Mouse (Mus musculus) liver, embryonic 11.5 days (tissue): ENCODE measurements around the gene Fcor. TPM values are rescaled to one million over a fixed set of nuclear protein-coding genes. Genes with fewer than 3 reads are reported as not detected.

ENCODE experiments used
- ATAC-seq: fragments of 200-750 bp; cut with Nextera tagmentation; replicated peaks from 2 replicates; pipeline ENCODE4 v1.8.0; 2017; ENCODE audit warnings: moderate number of reproducible peaks, mild to moderate bottlenecking, moderate TSS enrichment, moderate library complexity; ENCODE audit not compliant: low FRiP score
- DNase-seq: peaks from one replicate; pipeline ENCODE4 v3.0.0-alpha.2; 2017; ENCODE audit warnings: low spot score
- H3K27ac ChIP-seq: fragments of 300-500 bp; sonication (generic); 2 replicates; pipeline ENCODE4 v1.5.1; 2014; ENCODE audit warnings: mild to moderate bottlenecking, low read depth, low read length, control low read depth
- H3K27me3 ChIP-seq: fragments of 300-500 bp; sonication (generic); replicated peaks from 2 replicates; pipeline ENCODE4 v1.6.1; 2014; ENCODE audit warnings: low read length, mixed read lengths; ENCODE audit not compliant: control insufficient read depth, insufficient read depth
- H3K36me3 ChIP-seq: fragments of 300-500 bp; sonication (generic); 2 replicates; pipeline ENCODE4 v1.6.1; 2014; ENCODE audit warnings: mild to moderate bottlenecking, low read length, moderate library complexity, mixed read lengths; ENCODE audit not compliant: control insufficient read depth, insufficient read depth
- H3K4me1 ChIP-seq: fragments of 300-500 bp; sonication (generic); replicated peaks from 2 replicates; pipeline ENCODE4 v1.6.1; 2014; ENCODE audit warnings: low read length, mixed read lengths; ENCODE audit not compliant: control insufficient read depth, insufficient read depth
- H3K4me2 ChIP-seq: fragments of 300-500 bp; sonication (generic); 2 replicates; pipeline ENCODE4 v1.6.1; 2014; ENCODE audit warnings: mild to moderate bottlenecking, control low read depth, moderate library complexity
- H3K4me3 ChIP-seq: fragments of 300-500 bp; sonication (generic); 2 replicates; pipeline ENCODE4 v1.5.1; 2014; ENCODE audit warnings: low read depth, low read length, control low read depth
- H3K9ac ChIP-seq: fragments of 300-500 bp; sonication (generic); 2 replicates; pipeline ENCODE4 v1.6.1; 2014; ENCODE audit warnings: low read depth, low read length, control low read depth
- H3K9me3 ChIP-seq: fragments of 300-500 bp; sonication (generic); 2 replicates; pipeline ENCODE4 v1.6.1; 2016; ENCODE audit warnings: low read length, inconsistent platforms, mixed read lengths; ENCODE audit not compliant: control insufficient read depth
- WGBS: fragments of 180-500 bp; shearing (Covaris S2); extraction: QIAGEN DNeasy Blood & Tissue Kit; methylation state at CpG from one replicate; pipeline ENCODE4 v1.1.7; 2014; 5-methylcytosine and 5-hydroxymethylcytosine counted together
- polyA plus RNA-seq: library from polyadenylated mRNA; unstranded; fragments of >200 nt; fragmentation: Nextera tagmentation; extraction: Ambion mirVana; gene quantifications from 2 replicates; pipeline ENCODE4 v1.2.1, GENCODE M21; 2014

Fcor gene
- polyA plus RNA-seq, 1 experiment from 2014 or later = 11.4 TPM

DNA sequence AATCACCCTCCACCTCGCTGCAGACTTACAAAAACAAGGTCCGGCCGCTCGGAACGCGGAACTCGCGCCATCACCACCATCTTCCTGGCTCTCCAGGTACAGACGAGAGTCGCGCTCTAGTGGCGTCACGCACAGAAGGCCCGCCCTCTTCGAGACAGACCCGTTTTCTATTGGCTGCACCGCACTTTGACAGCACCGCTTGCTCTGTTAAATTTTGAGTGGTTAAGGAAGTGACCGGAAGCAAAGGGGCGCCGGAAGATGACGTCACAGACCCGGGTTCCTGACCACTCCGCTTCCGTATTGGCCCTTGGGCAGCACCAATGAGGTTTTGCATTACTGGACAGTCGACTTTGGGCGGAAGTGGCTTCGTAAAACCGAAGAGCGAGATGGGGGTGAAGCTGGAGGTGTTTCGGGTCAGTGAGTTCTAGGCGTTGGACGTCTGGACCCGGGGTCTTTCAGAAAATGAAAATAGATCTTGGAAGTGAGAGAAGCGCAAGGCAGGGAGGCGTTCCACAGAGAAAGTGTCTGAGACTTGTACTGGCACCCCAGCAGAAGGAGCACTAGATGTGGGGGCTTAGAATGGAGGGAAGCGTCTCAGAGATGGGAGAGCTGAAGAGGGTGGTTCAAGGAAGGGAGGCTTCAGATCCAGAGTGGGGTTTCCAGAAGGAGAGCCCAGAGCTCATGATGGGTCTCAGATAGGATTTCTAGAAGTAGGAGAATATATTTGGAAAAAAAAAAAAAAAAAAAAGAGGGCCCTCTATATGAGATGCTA is 50.8 kb downstream of the Fcor start, which contains the start of the genes Xab2 and Pet100:
Gene Xab2 (minus strand): TSS at position 118 of the 772 bp plus-strand sequence.
Gene Pet100 (plus strand): TSS at position 350 of the 772 bp plus-strand sequence.
- H3K36me3 ChIP-seq = peaks cover 21% of the 10 kb centered on the region
- peaks cover 13% of the 10 kb centered on the region for H3K4me1 ChIP-seq
- H3K27ac ChIP-seq = no peak within 1 kb of the TSS
- WGBS = under 1% methylated on average over 37 of the region's 37 CpGs
- H3K9me3 ChIP-seq = no peaks in the 10 kb centered on the region
- peak within 1 kb of the TSS; percentile 81 for H3K9ac ChIP-seq
- H3K27me3 ChIP-seq = no peaks in the 10 kb centered on the region
- DNase-seq (peak; percentile 99), ATAC-seq (peak; percentile 98)
- peak within 1 kb of the TSS; percentile 94 for H3K4me3 ChIP-seq
- peak within 1 kb of the TSS; percentile 94 for H3K4me2 ChIP-seq

Other genes with a start within 250 kb of the Fcor start
- 3.4 and 4.3 TPM in 2 replicates for gene Pex11g, start 204.7 kb downstream of the Fcor start, polyA plus RNA-seq
- not detected in 2 replicates for gene Tex45, start 201.5 kb downstream of the Fcor start, polyA plus RNA-seq
- 8.7 and 8.9 TPM in 2 replicates for gene Zfp358, start 179.2 kb downstream of the Fcor start, polyA plus RNA-seq
- gene Mcoln1, start 171.9 kb downstream of the Fcor start, polyA plus RNA-seq = 36.2 and 39.8 TPM in 2 replicates
- gene Pnpla6, start 157.0 kb downstream of the Fcor start, polyA plus RNA-seq = 17.8 and 22.9 TPM in 2 replicates
- gene C330021F23Rik, start 104.4 kb downstream of the Fcor start, polyA plus RNA-seq = 3.0 and 4.9 TPM in 2 replicates
- gene Camsap3, start 85.1 kb downstream of the Fcor start, polyA plus RNA-seq = 3.5 and 3.9 TPM in 2 replicates
- 60.5 and 66.8 TPM in 2 replicates for gene Xab2, start 51.0 kb downstream of the Fcor start, polyA plus RNA-seq
- 102 and 111 TPM in 2 replicates for gene Pet100, start 50.8 kb downstream of the Fcor start, polyA plus RNA-seq
- 0.40 TPM in 1 of 2 replicates, not detected in the other for gene Pcp2, start 46.8 kb downstream of the Fcor start, polyA plus RNA-seq
- gene Stxbp2, start 41.4 kb downstream of the Fcor start, polyA plus RNA-seq = 97.5 and 105 TPM in 2 replicates
- 0.29 and 0.40 TPM in 2 replicates for gene Retn, start 16.6 kb downstream of the Fcor start, polyA plus RNA-seq
- gene Mcemp1, start 6.6 kb downstream of the Fcor start, polyA plus RNA-seq = 0.52 and 1.0 TPM in 2 replicates
- 29.5 and 31.6 TPM in 2 replicates for gene Trappc5, start 3.9 kb upstream of the Fcor start, polyA plus RNA-seq
- gene Fcer2a, start 21.8 kb upstream of the Fcor start, polyA plus RNA-seq = 0.10 TPM in 1 of 2 replicates, not detected in the other
- gene Clec4g, start 48.3 kb upstream of the Fcor start, polyA plus RNA-seq = 0.92 and 1.8 TPM in 2 replicates
- gene Cd209a, start 76.6 kb upstream of the Fcor start, polyA plus RNA-seq = 0.23 TPM in 1 of 2 replicates, not detected in the other
- not detected in 2 replicates for gene Cd209e, start 181.9 kb upstream of the Fcor start, polyA plus RNA-seq
- gene Cd209d, start 206.2 kb upstream of the Fcor start, polyA plus RNA-seq = not detected in 2 replicates